Mouse (Mus musculus) olfactory bulb, adult 2 months (tissue): ENCODE measurements around the gene Prim2.
"Not testable (repeated sequence)": the region's sequence is repeated elsewhere in the genome, so short reads cannot be mapped to it uniquely, and the experiment has no call there.

ENCODE experiments used
- CTCF ChIP-seq: fragments of 200-500 bp; IDR thresholded peaks from 2 replicates; pipeline ENCODE4 v1.5.1; 2012; ENCODE audit warnings: low read depth, mild to moderate bottlenecking, low read length, moderate library complexity; ENCODE audit not compliant: insufficient read depth
- POLR2A ChIP-seq: fragments of 200-500 bp; IDR thresholded peaks from 2 replicates; pipeline ENCODE4 v1.6.1; 2012; ENCODE audit warnings: mild to moderate bottlenecking, low read depth, low read length, moderate library complexity; ENCODE audit not compliant: insufficient read depth

GRCm38 (mm10) chr1:33631002-33631618, 38.5 kb downstream of the Prim2 start:
- not testable (repeated sequence) for TF ChIP-seq CTCF, POLR2A
